Mouse (Mus musculus) midbrain, embryonic 10.5 days (tissue): Measurements from ENCODE around the gene Tedc2. TPM values are rescaled to one million over a fixed set of nuclear protein-coding genes. Genes with fewer than 3 reads are reported as not detected.

ENCODE experiments used
- DNase-seq: peaks from one replicate; pipeline ENCODE4 v3.0.0-alpha.2; 2017; ENCODE audit warnings: low spot score
- H3K27ac ChIP-seq: fragments of 300-500 bp; sonication (generic); replicated peaks from 2 replicates; pipeline ENCODE4 v1.5.1; 2016; ENCODE audit warnings: mild to moderate bottlenecking
- H3K27me3 ChIP-seq: fragments of 300-500 bp; sonication (generic); 2 replicates; pipeline ENCODE4 v1.6.1; 2016; ENCODE audit warnings: low read depth, mild to moderate bottlenecking; ENCODE audit not compliant: poor library complexity, severe bottlenecking
- H3K36me3 ChIP-seq: fragments of 300-500 bp; sonication (generic); 2 replicates; pipeline ENCODE4 v1.6.1; 2016; ENCODE audit warnings: mild to moderate bottlenecking, moderate library complexity
- H3K4me1 ChIP-seq: fragments of 300-500 bp; sonication (generic); 2 replicates; pipeline ENCODE4 v1.6.1; 2016
- H3K4me3 ChIP-seq: fragments of 300-500 bp; sonication (generic); 2 replicates; pipeline ENCODE4 v1.5.1; 2016; ENCODE audit warnings: mild to moderate bottlenecking, moderate library complexity
- H3K9me3 ChIP-seq: fragments of 300-500 bp; sonication (generic); replicated peaks from 2 replicates; pipeline ENCODE4 v1.6.1; 2016; ENCODE audit warnings: mild to moderate bottlenecking
- WGBS: fragments of 180-500 bp; shearing (Covaris S2); methylation state at CpG from one replicate; pipeline ENCODE4 v1.1.7; 2016; 5-methylcytosine and 5-hydroxymethylcytosine counted together
- polyA plus RNA-seq: library from polyadenylated mRNA; unstranded; fragments of >200 nt; fragmentation: Nextera tagmentation; extraction: Ambion mirVana; gene quantifications from 2 replicates; pipeline ENCODE4 v1.2.1, GENCODE M21; 2016

Gene Tedc2
- polyA plus RNA-seq, 1 experiment from 2014 or later, result 22.9 TPM

- Histone ChIP-seq H3K4me1 (peaks cover 78% of the 10 kb centered on the region), H3K36me3 (peaks cover 11% of the 10 kb centered on the region), H3K27me3 (peaks cover 59% of the 10 kb centered on the region), H3K27ac (peak overlapping the region; percentile 89), H3K4me3 (peak overlapping the region; percentile 74), H3K9me3 (no peaks in the 10 kb centered on the region)
- no peak for DNase-seq
- 85% methylated on average over 3 of the region's 3 CpGs for WGBS
Observed at GRCm38 (mm10) chr17:24209916-24210240, 10.8 kb downstream of the Tedc2 start.

DNA sequence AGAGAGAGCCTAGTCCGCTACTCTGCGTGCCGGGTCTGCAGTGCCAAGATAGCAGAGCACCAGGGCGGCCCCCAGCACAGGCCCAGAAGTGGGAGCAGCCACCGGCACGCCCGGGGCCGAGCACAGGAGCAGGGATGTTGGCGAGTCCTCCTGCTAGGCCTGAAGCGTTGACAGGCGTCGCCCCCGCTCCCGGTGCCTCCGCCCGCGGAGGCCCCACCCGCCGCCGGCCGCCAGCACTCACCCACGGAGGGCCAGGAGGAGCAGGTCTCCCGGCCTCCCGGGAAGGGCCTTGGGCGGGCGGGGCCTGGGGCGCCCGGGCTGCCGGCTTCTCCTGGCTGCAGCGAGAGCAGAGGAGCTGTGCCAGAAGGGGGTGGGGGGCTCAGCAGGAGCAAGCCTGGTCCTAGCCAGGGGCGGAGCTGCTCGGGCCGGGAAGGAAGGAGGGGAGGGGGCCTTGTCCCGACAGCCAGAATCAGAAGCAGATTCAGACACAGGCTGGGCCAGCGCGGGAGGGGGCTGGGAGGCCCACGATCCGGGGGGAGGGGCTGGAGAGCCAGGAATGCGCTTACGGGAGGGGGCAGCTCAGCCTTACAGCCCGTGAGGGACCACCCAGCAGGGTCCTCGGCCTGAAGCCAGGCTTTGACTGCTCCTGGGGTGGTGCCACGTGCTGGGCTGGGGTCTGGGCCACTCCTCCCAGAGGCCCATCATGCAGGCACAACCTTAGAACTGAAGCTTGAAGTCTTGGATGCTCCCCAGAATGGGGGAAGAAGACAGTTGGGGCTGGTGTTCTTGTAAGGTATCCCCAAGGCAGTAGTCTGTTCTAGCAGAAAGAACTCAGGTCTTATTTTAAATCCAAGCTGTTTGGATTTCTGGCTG lies 11.4 kb downstream of the Tedc2 start, which contains the start of gene Ntn3:
Gene Ntn3 (minus strand): TSS at position 489 of the 873 bp plus-strand sequence.
- Histone ChIP-seq H3K9me3 (no peaks in the 10 kb centered on the region), H3K27me3 (peaks cover 59% of the 10 kb centered on the region), H3K4me1 (peaks cover 84% of the 10 kb centered on the region), H3K4me3 (peak within 1 kb of the TSS; percentile 74), H3K36me3 (peaks cover 5% of the 10 kb centered on the region), H3K27ac (peak within 1 kb of the TSS; percentile 89)
- peak; percentile 80 for DNase-seq
- under 1% methylated on average over 43 of the region's 43 CpGs for WGBS

- H3K36me3 ChIP-seq, result 0 out of 2 replicates have a peak, but pooled peaks cover 3% of the 10 kb centered on the region
- under 1% methylated on average over 29 of the region's 29 CpGs for WGBS
Observed at GRCm38 (mm10) chr17:24208641-24209042, 12.0 kb downstream of the Tedc2 start.

GRCm38 (mm10) chr17:24207768-24208640 lies 12.6 kb downstream of the Tedc2 start:
- 0 out of 2 replicates have a peak, but pooled peaks cover 3% of the 10 kb centered on the region for H3K36me3 ChIP-seq
- no peak for DNase-seq
- WGBS, result 59% methylated on average over 34 of the region's 34 CpGs
- peaks cover 95% of the 10 kb centered on the region for H3K4me1 ChIP-seq
- no peaks in the 10 kb centered on the region for H3K9me3 ChIP-seq
- peak overlapping the region; percentile 74 for H3K4me3 ChIP-seq
- peak overlapping the region; percentile 89 for H3K27ac ChIP-seq
- peaks cover 59% of the 10 kb centered on the region for H3K27me3 ChIP-seq

More at GRCm38 (mm10) chr17:24208641-24209042, 12.0 kb downstream of the Tedc2 start:
- peak overlapping the region; percentile 89 for H3K27ac ChIP-seq
- peak; percentile 69 for DNase-seq
- peaks cover 90% of the 10 kb centered on the region for H3K4me1 ChIP-seq
- peak overlapping the region; percentile 74 for H3K4me3 ChIP-seq
- H3K9me3 ChIP-seq, result no peaks in the 10 kb centered on the region
- peaks cover 59% of the 10 kb centered on the region for H3K27me3 ChIP-seq

DNA sequence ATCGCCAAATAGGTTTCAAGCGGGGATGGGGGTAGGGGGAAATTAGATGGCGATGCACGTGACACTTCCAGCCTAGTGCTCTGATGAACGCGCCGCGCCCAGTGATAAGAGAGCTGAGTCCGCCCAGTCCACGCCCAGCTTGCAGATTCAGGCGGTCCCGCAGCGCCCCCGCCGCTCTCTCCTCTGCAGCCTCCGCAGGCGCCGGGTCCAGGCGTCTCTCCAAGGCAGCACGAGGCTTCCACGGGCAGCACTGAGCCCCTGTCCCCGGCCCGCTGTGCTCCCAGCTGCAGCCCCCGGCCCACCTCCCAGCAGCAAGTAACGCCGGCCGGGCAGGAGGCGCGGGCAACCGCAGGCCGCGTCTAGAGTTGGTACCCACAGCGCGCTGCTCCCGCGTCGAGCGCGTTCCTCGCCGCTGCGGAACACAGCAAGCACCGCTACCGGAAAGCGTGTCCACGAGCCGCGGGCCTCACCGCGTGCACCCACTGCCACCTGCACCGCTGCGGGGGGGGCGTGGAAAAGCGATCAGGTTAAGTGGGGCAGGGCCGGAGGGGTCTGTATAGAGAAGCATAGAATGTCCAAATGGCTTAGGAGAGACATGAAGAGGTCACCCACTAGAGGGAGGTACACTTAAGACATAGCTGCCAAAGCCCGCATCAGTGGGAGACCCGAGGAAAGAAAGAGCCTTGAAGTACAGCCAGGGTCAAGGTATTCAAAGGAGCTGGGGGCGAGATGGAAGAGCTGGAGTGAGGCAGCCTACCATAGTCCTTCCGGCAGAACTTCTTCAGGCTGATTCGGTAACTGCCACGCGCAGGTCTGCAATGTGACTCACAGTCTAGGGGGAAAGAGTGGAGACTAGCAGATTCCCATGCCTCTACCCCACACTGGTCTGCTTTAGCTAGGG lies 13.9 kb downstream of the Tedc2 start:
- Histone ChIP-seq H3K36me3 (0 out of 2 replicates have a peak, but pooled peaks cover 3% of the 10 kb centered on the region), H3K27ac (peak overlapping the region; percentile 82), H3K9me3 (no peaks in the 10 kb centered on the region), H3K27me3 (peaks cover 59% of the 10 kb centered on the region), H3K4me3 (peak overlapping the region; percentile 74), H3K4me1 (peaks cover 94% of the 10 kb centered on the region)
- WGBS, result 6% methylated on average over 59 of the region's 62 CpGs
- peak; percentile 68 for DNase-seq

GRCm38 (mm10) chr17:24205908-24206361 lies 14.7 kb downstream of the Tedc2 start:
- H3K27me3 ChIP-seq, result peaks cover 52% of the 10 kb centered on the region

GRCm38 (mm10) chr17:24205284-24205888 lies 15.3 kb downstream of the Tedc2 start, which contains the start of gene Tbc1d24:
Tbc1d24 (minus strand) TSS chr17:24205562.
- Histone ChIP-seq H3K27me3 (peaks cover 47% of the 10 kb centered on the region), H3K36me3 (0 out of 2 replicates have a peak, but pooled peaks cover 3% of the 10 kb centered on the region), H3K4me3 (peak within 1 kb of the TSS; percentile 74), H3K27ac (peak within 1 kb of the TSS; percentile 82), H3K9me3 (no peaks in the 10 kb centered on the region), H3K4me1 (peaks cover 81% of the 10 kb centered on the region)
- WGBS, result 1% methylated on average over 64 of the region's 65 CpGs
- DNase-seq, result peak; percentile 95

More at GRCm38 (mm10) chr17:24205908-24206361, 14.7 kb downstream of the Tedc2 start:
- H3K36me3 ChIP-seq, result 0 out of 2 replicates have a peak, but pooled peaks cover 3% of the 10 kb centered on the region
- WGBS, result 6% methylated on average over 15 of the region's 15 CpGs
- H3K27ac ChIP-seq, result peak overlapping the region; percentile 82
- peak overlapping the region; percentile 74 for H3K4me3 ChIP-seq
- no peak for DNase-seq
- peaks cover 86% of the 10 kb centered on the region for H3K4me1 ChIP-seq
- no peaks in the 10 kb centered on the region for H3K9me3 ChIP-seq

- Histone ChIP-seq H3K27me3 (peaks cover 41% of the 10 kb centered on the region), H3K9me3 (no peaks in the 10 kb centered on the region), H3K36me3 (0 out of 2 replicates have a peak, but pooled peaks cover 3% of the 10 kb centered on the region), H3K4me3 (peak overlapping the region; percentile 74), H3K27ac (peak overlapping the region; percentile 82), H3K4me1 (peaks cover 78% of the 10 kb centered on the region)
- DNase-seq, result no peak
- WGBS, result 16% methylated on average over 7 of the region's 7 CpGs
Observed at GRCm38 (mm10) chr17:24204846-24205245, 15.8 kb downstream of the Tedc2 start.

DNA sequence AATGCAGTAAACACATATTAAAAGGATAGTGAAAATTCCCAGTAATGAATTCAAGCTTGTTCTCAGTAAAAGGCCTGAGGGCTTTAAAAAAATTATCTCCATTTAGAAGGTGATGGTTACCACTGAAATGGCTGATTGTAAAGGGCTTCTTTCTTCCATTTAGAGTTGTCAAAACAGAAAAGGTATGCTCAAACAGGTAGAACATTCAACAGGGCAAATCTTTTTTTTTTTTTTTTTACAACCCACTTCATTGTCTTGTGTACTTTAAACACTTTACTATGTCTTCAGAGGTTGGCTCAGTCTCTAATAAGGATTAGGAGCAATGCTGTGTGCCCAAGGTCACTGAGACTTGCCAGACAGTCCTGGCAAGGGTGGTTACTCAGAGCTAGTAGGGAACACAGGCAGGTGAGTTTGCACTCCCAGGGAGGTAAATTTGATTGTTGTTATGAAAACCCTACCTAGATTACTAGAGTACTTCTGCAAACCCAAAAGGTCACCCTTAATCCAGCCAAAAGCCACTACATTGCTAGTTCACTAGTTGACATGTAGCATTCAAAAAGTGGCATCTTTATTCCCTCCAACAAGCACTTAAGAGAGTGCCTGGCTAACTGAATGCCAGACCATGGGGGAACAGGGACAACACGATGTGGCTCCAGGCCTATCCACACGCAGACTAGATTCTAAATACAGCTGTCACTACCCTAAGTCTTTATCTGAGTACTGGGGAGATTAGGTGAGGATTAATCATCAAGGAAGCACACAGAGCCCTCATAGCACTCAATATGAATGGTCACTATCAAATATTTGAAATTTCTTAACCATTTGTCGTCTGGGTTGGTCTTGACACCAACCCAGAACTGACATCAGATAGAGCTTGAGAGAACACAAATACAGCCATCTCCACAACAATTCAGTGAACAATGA lies 16.8 kb downstream of the Tedc2 start:
- Histone ChIP-seq H3K4me3 (peak overlapping the region; percentile 74; the same call in 1 of the 2 replicates), H3K9me3 (no peaks in the 10 kb centered on the region), H3K27ac (no peak overlapping the region), H3K36me3 (0 out of 2 replicates have a peak, but pooled peaks cover 3% of the 10 kb centered on the region), H3K27me3 (peaks cover 33% of the 10 kb centered on the region), H3K4me1 (peaks cover 70% of the 10 kb centered on the region)
- no peak for DNase-seq
- WGBS, result 67% methylated on average over 3 of the region's 3 CpGs

DNA sequence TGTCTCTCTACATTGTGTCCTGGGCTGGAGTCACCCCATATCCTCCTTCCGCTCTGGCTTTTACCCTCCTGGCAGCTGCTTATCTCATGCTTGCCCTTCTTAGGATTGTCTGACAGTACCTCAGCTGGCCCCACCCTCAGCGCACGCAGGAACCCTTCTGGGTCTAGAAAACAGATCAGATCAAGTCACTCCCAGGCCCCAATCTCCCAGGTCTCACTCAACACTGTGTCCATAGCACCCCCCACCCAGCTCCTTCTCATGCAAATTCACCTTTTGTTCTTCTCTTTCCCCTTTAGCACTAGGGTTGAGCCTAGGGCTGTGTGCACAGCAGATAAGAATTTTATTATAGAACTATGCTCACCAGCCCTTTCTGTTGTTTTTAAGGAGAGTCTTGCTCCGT lies 17.6 kb downstream of the Tedc2 start:
- no peaks in the 10 kb centered on the region for H3K9me3 ChIP-seq
- WGBS, result 40% methylated on average over 4 of the region's 4 CpGs
- peaks cover 25% of the 10 kb centered on the region for H3K27me3 ChIP-seq
- no peak overlapping the region for H3K27ac ChIP-seq
- no peak for DNase-seq
- peaks cover 62% of the 10 kb centered on the region for H3K4me1 ChIP-seq
- H3K4me3 ChIP-seq, result peak overlapping the region; percentile 7; the same call in 1 of the 2 replicates
- H3K36me3 ChIP-seq, result 0 out of 2 replicates have a peak, but pooled peaks cover 3% of the 10 kb centered on the region
